Mouse (Mus musculus) sigmoid colon, adult 10 weeks (tissue): Measurements from ENCODE around the gene Kirrel2. TPM values are rescaled to one million over a fixed set of nuclear protein-coding genes. Genes with fewer than 3 reads are reported as not detected.

Source experiments
- polyA plus RNA-seq: library from polyadenylated mRNA; stranded (reverse); fragments of 350-450 nt; fragmentation: Illumina TruSeq; extraction: RNeasy Lipid Tissue Mini Kit (QIAGEN cat#74804); gene quantifications from one replicate; pipeline ENCODE4 v1.2.3, GENCODE M21; 2014; ENCODE audit warnings: low read depth, low replicate concordance

Gene Kirrel2
- polyA plus RNA-seq = not detected

DNA sequence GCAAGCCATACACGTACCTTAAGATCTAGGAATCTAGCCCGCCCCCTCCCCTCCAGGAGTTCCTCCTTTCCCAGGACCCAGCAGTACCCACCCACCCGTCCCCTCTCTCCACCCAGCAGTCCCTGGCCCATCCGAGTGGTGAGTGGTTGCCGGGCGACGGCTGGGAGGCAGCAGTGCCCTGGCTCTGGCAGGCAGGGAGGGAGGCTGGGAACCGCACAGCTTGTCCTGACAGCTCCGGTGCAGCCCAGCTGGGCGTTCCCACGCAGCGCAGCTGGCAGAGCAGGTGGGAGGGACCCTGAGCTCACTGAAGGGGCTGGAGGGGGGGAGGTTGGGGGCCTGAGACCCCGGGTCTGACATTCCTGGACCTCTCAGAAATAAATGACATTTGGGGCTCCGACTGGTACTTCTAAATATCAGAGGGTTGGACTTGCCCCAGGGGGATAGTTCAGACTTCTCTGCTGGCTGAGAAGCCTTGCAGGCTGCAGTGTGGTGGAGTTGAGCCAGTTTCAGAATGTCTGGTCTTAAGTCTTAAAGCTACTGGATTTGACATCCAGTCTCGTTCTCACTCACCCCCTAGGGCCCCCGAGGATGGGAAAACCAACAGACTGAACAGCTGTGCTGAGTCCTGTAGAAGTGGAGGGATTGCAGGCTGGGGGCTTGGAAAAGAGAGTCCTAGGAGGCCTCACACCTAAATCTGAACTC, at the start of gene Kirrel2, which contains the start of gene Nphs1:
Gene Kirrel2 (minus strand): TSS at position 62 of the 702 bp plus-strand sequence.
Gene Nphs1 (plus strand): TSS at position 687 of the 702 bp plus-strand sequence.

GRCm38 (mm10) chr7:30493401-30493931, 36.0 kb upstream of the Kirrel2 start, which contains the start of gene Prodh2:
TSS of gene Prodh2 (plus strand) at chr7:30493622.

GRCm38 (mm10) chr7:30444971-30445751, 12.3 kb downstream of the Kirrel2 start, which contains the start of gene Aplp1:
TSS of gene Aplp1 (minus strand) at chr7:30445535.

DNA sequence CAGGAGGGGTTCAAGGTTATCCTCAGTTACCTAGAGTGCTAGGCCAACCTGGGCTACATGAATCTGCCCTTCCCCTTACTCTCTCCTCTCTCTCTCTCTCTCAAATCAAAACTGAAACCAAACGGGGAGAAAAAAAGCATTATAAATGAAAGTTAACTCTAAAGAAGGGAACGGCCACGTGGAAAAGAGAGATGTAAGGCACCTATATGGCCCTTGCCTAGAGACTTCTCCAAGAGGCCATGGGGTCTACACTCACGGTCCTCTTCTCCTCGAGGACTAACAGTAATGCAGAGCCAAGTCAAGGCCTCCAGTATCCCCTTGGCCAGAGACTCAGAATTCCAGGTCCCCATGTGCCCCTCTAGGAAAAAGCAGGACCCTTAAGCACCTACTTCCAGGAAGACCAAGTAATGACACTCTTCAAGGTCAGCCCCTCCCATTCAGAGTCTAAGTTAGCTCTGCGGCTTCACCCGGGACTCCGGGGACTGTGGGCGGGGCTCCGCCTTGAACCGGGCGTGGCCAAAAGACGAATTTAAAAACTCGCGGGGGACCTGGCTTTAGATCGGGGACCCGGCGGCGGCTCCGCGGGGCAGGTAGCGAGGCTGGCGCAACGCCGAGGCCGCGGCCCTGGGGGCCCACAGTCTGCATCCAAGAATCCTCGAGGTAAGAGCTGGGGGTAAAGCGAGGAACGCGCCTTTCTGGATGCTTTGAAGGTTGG, 36.2 kb downstream of the Kirrel2 start, which contains the start of gene Nfkbid:
Gene Nfkbid (plus strand): TSS at position 558 of the 715 bp plus-strand sequence.

GRCm38 (mm10) chr7:30419561-30420499, 37.7 kb downstream of the Kirrel2 start, which contains the start of gene Hcst:
TSS of gene Hcst (minus strand) at chr7:30419854.

DNA sequence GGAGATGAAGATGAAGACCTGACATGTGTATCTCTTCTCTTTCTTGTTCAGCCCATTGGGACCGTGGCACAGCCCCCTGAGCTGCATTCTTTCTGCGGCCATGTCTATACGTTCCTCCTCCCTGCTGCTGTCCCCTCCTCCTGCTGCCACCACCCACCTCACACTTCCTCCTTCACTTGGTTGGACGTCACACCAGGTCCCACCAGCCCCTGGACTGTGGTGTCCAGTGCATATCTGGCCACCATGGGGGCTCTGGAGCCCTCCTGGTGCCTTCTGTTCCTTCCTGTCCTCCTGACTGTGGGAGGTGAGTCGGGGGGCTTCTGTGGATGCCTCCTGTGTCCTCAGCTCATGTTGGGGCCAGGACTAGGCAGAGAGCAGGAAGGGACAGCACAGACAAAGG, 43.9 kb downstream of the Kirrel2 start, which contains the start of gene Tyrobp:
Gene Tyrobp (plus strand): TSS at position 165 of the 400 bp plus-strand sequence.

Other genes with a start within 250 kb of the Kirrel2 start
- 1.5 TPM for gene Polr2i, start 225.7 kb downstream of the Kirrel2 start, polyA plus RNA-seq
- 5.3 TPM for gene Tbcb, start 225.4 kb downstream of the Kirrel2 start, polyA plus RNA-seq
- gene Ovol3, start 222.0 kb downstream of the Kirrel2 start, polyA plus RNA-seq = not detected
- not detected for gene Thap8, start 177.6 kb downstream of the Kirrel2 start, polyA plus RNA-seq
- gene Wdr62, start 177.3 kb downstream of the Kirrel2 start, polyA plus RNA-seq = 0.69 TPM
- 7.0 TPM for gene Clip3, start 166.0 kb downstream of the Kirrel2 start, polyA plus RNA-seq
- 5.6 TPM for gene Alkbh6, start 149.0 kb downstream of the Kirrel2 start, polyA plus RNA-seq
- gene Syne4, start 142.9 kb downstream of the Kirrel2 start, polyA plus RNA-seq = 1.7 TPM
- gene E130208F15Rik, start 135.9 kb downstream of the Kirrel2 start, polyA plus RNA-seq = 1.8 TPM
- gene Sdhaf1, start 133.8 kb downstream of the Kirrel2 start, polyA plus RNA-seq = 2.2 TPM
- gene Lrfn3, start 94.9 kb downstream of the Kirrel2 start, polyA plus RNA-seq = 0.57 TPM
- 2.4 TPM for gene Tyrobp, start 43.9 kb downstream of the Kirrel2 start, polyA plus RNA-seq
- not detected for gene Hcst, start 37.8 kb downstream of the Kirrel2 start, polyA plus RNA-seq
- gene Nfkbid, start 36.0 kb downstream of the Kirrel2 start, polyA plus RNA-seq = 1.4 TPM
- 3.2 TPM for gene Aplp1, start 12.2 kb downstream of the Kirrel2 start, polyA plus RNA-seq
- not detected for gene Nphs1, start 625 bp upstream of the Kirrel2 start, polyA plus RNA-seq
- not detected for gene Prodh2, start 35.9 kb upstream of the Kirrel2 start, polyA plus RNA-seq
- gene Arhgap33, start 77.4 kb upstream of the Kirrel2 start, polyA plus RNA-seq = 0.54 TPM
- gene Hspb6, start 94.5 kb upstream of the Kirrel2 start, polyA plus RNA-seq = 35.6 TPM
- 2.2 TPM for gene Proser3, start 94.6 kb upstream of the Kirrel2 start, polyA plus RNA-seq
- 3.1 TPM for gene Lin37, start 102.1 kb upstream of the Kirrel2 start, polyA plus RNA-seq
- 9.0 TPM for gene U2af1l4, start 105.6 kb upstream of the Kirrel2 start, polyA plus RNA-seq
- 6.2 TPM for gene Gm49396, start 105.7 kb upstream of the Kirrel2 start, polyA plus RNA-seq
- 28.7 TPM for gene Psenen, start 105.9 kb upstream of the Kirrel2 start, polyA plus RNA-seq
- gene Igflr1, start 107.7 kb upstream of the Kirrel2 start, polyA plus RNA-seq = not detected
- 9.5 TPM for gene Kmt2b, start 131.0 kb upstream of the Kirrel2 start, polyA plus RNA-seq
- not detected for gene Zbtb32, start 141.2 kb upstream of the Kirrel2 start, polyA plus RNA-seq
- not detected for gene Upk1a, start 155.2 kb upstream of the Kirrel2 start, polyA plus RNA-seq
- 1,311 TPM for gene Cox6b1, start 168.5 kb upstream of the Kirrel2 start, polyA plus RNA-seq
- gene Etv2, start 178.2 kb upstream of the Kirrel2 start, polyA plus RNA-seq = not detected
- not detected for gene Rbm42, start 192.6 kb upstream of the Kirrel2 start, polyA plus RNA-seq
- 3.0 TPM for gene Haus5, start 207.3 kb upstream of the Kirrel2 start, polyA plus RNA-seq
- not detected for gene Pmis2, start 213.9 kb upstream of the Kirrel2 start, polyA plus RNA-seq
- not detected for gene 2200002J24Rik, start 241.2 kb upstream of the Kirrel2 start, polyA plus RNA-seq